Mouse (Mus musculus) erythroid progenitor cell, adult 5-6 weeks (primary cell): Measurements from ENCODE around the gene Igfbp1. TPM values are rescaled to one million over a fixed set of nuclear protein-coding genes. Genes with fewer than 3 reads are reported as not detected.
"Not testable (repeated sequence)": the region's sequence is repeated elsewhere in the genome, so short reads cannot be mapped to it uniquely, and the experiment has no call there.

Source experiments
- ATAC-seq: replicated peaks from 2 replicates; pipeline ENCODE4 v1.8.0; 2016; ENCODE audit warnings: moderate number of reproducible peaks, mild to moderate bottlenecking, moderate TSS enrichment, inconsistent platforms; ENCODE audit not compliant: poor library complexity, low FRiP score, severe bottlenecking
- total RNA-seq, 2 experiments: library from RNA; stranded (forward) in 1 of 2; stranded (reverse) in 1 of 2; fragments of 150-400 nt in 1 of 2; fragments of 186-747, 209-891 nt in 1 of 2; gene quantifications; 2 replicates each; pipeline versions ENCODE4 v1.2.3 to v1.2.4; 2015 to 2017; ENCODE audit warnings: low replicate concordance in 2 of 2

Igfbp1 gene
- total RNA-seq, 2 experiments from 2014 or later: not detected

GRCm38 (mm10) chr11:7193134-7193533 lies 4.4 kb upstream of the Igfbp1 start:
- no peak for ATAC-seq

- ATAC-seq: no peak
Measured at GRCm38 (mm10) chr11:7194432-7195311, 2.9 kb upstream of the Igfbp1 start.

GRCm38 (mm10) chr11:7195312-7195685 lies 2.3 kb upstream of the Igfbp1 start:
- no peak for ATAC-seq

GRCm38 (mm10) chr11:7198006-7198405 lies 424 bp downstream of the Igfbp1 start:
- no peak for ATAC-seq

GRCm38 (mm10) chr11:7198481-7199256 lies 1.1 kb downstream of the Igfbp1 start:
- no peak for ATAC-seq

- no peak for ATAC-seq
Measured at GRCm38 (mm10) chr11:7199736-7200392, 2.3 kb downstream of the Igfbp1 start.

GRCm38 (mm10) chr11:7200393-7200783 lies 2.8 kb downstream of the Igfbp1 start:
- ATAC-seq: no peak

- ATAC-seq: no peak
Measured at GRCm38 (mm10) chr11:7202206-7202605, 4.6 kb downstream of the Igfbp1 start.

- no peak for ATAC-seq
Measured at GRCm38 (mm10) chr11:7203846-7204245, 6.3 kb downstream of the Igfbp1 start.

- no peak for ATAC-seq
Measured at GRCm38 (mm10) chr11:7210343-7210742, 12.8 kb downstream of the Igfbp1 start.

GRCm38 (mm10) chr11:7211211-7211610 lies 13.6 kb downstream of the Igfbp1 start:
- ATAC-seq: no peak

- ATAC-seq: no peak
Measured at GRCm38 (mm10) chr11:7212126-7212798, 14.7 kb downstream of the Igfbp1 start.

- ATAC-seq: no peak
Measured at GRCm38 (mm10) chr11:7213161-7213500, 15.5 kb downstream of the Igfbp1 start.

GRCm38 (mm10) chr11:7213501-7214341 lies 16.1 kb downstream of the Igfbp1 start, which contains the start of gene Igfbp3:
Gene Igfbp3 (minus strand): TSS chr11:7213923.
- ATAC-seq: no peak

- ATAC-seq: no peak
Measured at GRCm38 (mm10) chr11:7214342-7214660, 16.7 kb downstream of the Igfbp1 start.

- no peak for ATAC-seq
Measured at GRCm38 (mm10) chr11:7214761-7215160, 17.2 kb downstream of the Igfbp1 start.

GRCm38 (mm10) chr11:7215703-7216102 lies 18.1 kb downstream of the Igfbp1 start:
- ATAC-seq: no peak

GRCm38 (mm10) chr11:7221826-7222225 lies 24.2 kb downstream of the Igfbp1 start:
- not testable (repeated sequence) for ATAC-seq

- ATAC-seq: no peak
Measured at GRCm38 (mm10) chr11:7226200-7226599, 28.6 kb downstream of the Igfbp1 start.
